Mouse (Mus musculus) neutrophil, adult 59 days (primary cell): ENCODE measurements around the gene Nsmce3. TPM values are rescaled to one million over a fixed set of nuclear protein-coding genes. Genes with fewer than 3 reads are reported as not detected.

Source experiments
- total RNA-seq, 2 experiments: library from RNA; stranded (reverse); gene quantifications; 1 replicate in 1 of 2; 2 replicates in 1 of 2; pipeline ENCODE4 v1.2.4; 2023

The Nsmce3 gene
- total RNA-seq = 1 to 10 TPM; 3.4 to 3.9 TPM

GRCm38 (mm10) chr7:64872743-64873241, at the start of gene Nsmce3:
Gene Nsmce3 (minus strand): TSS chr7:64872997.

